Mouse (Mus musculus) heart, embryonic 15.5 days (tissue): ENCODE data around the gene Sort1. TPM values are rescaled to one million over a fixed set of nuclear protein-coding genes. Genes with fewer than 3 reads are reported as not detected.

ENCODE experiments used
- ATAC-seq: fragments of 200-750 bp; cut with Nextera tagmentation; replicated peaks from 2 replicates; pipeline ENCODE4 v1.8.0; 2017; ENCODE audit warnings: low read depth, moderate TSS enrichment; ENCODE audit not compliant: insufficient number of reproducible peaks, insufficient read depth, low FRiP score
- H3K27ac ChIP-seq: fragments of 300-500 bp; sonication (generic); 2 replicates; pipeline ENCODE4 v1.5.1; 2015; ENCODE audit warnings: mild to moderate bottlenecking, inconsistent platforms
- H3K27me3 ChIP-seq: fragments of 300-500 bp; sonication (generic); 2 replicates; pipeline ENCODE4 v1.6.1; 2015; ENCODE audit warnings: inconsistent platforms
- H3K36me3 ChIP-seq: fragments of 300-500 bp; sonication (generic); 2 replicates; pipeline ENCODE4 v1.6.1; 2015; ENCODE audit warnings: mild to moderate bottlenecking, inconsistent platforms
- H3K4me1 ChIP-seq: fragments of 300-500 bp; sonication (generic); replicated peaks from 2 replicates; pipeline ENCODE4 v1.6.1; 2015; ENCODE audit warnings: inconsistent platforms
- H3K4me2 ChIP-seq: fragments of 300-500 bp; sonication (generic); 2 replicates; pipeline ENCODE4 v1.6.1; 2015; ENCODE audit warnings: inconsistent platforms, mild to moderate bottlenecking, moderate library complexity
- H3K4me3 ChIP-seq: fragments of 300-500 bp; sonication (generic); 2 replicates; pipeline ENCODE4 v1.5.1; 2015; ENCODE audit warnings: mild to moderate bottlenecking, inconsistent platforms
- H3K9ac ChIP-seq: fragments of 300-500 bp; sonication (generic); 2 replicates; pipeline ENCODE4 v1.6.1; 2015; ENCODE audit warnings: mild to moderate bottlenecking, inconsistent platforms
- H3K9me3 ChIP-seq: fragments of 300-500 bp; sonication (generic); replicated peaks from 2 replicates; pipeline ENCODE4 v1.6.1; 2016; ENCODE audit warnings: inconsistent platforms
- WGBS: fragments of 180-500 bp; shearing (Covaris S2); methylation state at CpG from one replicate; pipeline ENCODE4 v1.1.7; 2015; ENCODE audit warnings: mixed read lengths; 5-methylcytosine and 5-hydroxymethylcytosine counted together
- polyA plus RNA-seq: library from polyadenylated mRNA; unstranded; fragments of >200 nt; fragmentation: Nextera tagmentation; extraction: Ambion mirVana; gene quantifications from 2 replicates; pipeline ENCODE4 v1.2.1, GENCODE M21; 2015

Gene Sort1
- polyA plus RNA-seq, 1 experiment from 2014 or later = 10.2 TPM

DNA sequence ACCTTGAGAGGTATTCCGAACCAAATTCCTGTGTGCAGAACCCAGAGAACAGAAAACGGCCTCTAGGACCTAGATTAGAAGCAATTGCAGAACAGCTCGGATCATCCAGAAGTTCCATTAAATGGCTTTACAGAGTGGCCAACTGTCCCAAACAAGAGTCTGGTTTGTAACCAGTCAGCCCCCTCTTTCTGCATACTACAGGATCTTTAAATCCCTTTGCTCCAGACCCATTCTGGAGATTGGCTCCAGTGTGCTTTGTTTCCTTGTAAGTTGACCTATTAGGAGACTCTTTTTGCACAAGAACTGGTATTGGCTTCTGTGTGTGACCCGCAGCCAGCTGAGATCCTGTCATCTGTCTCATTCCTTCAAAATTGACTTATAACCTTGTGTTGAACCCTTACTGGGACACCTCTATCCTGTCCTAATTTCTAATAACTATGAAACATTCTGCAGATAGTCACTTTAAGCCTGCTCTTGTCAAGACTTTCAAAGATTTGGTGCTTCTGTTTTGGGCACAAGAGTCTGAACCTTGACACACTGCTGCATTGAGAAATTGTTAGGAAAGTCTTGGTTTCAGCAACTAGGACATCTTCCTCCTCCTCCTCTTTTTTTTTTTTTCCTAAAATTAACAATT lies 1.3 kb downstream of the Sort1 start:
- Histone ChIP-seq H3K4me2 (peak overlapping the region; percentile 93), H3K27me3 (no peaks in the 10 kb centered on the region), H3K9ac (peak overlapping the region; percentile 20; the same call in 1 of the 2 replicates), H3K4me1 (peaks cover 52% of the 10 kb centered on the region), H3K4me3 (peak overlapping the region; percentile 91), H3K27ac (no peak overlapping the region), H3K9me3 (no peaks in the 10 kb centered on the region), H3K36me3 (peaks cover 1% of the 10 kb centered on the region; the same call in 1 of the 2 replicates)
- ATAC-seq = no peak
- WGBS = 54% methylated on average over 4 of the region's 4 CpGs

DNA sequence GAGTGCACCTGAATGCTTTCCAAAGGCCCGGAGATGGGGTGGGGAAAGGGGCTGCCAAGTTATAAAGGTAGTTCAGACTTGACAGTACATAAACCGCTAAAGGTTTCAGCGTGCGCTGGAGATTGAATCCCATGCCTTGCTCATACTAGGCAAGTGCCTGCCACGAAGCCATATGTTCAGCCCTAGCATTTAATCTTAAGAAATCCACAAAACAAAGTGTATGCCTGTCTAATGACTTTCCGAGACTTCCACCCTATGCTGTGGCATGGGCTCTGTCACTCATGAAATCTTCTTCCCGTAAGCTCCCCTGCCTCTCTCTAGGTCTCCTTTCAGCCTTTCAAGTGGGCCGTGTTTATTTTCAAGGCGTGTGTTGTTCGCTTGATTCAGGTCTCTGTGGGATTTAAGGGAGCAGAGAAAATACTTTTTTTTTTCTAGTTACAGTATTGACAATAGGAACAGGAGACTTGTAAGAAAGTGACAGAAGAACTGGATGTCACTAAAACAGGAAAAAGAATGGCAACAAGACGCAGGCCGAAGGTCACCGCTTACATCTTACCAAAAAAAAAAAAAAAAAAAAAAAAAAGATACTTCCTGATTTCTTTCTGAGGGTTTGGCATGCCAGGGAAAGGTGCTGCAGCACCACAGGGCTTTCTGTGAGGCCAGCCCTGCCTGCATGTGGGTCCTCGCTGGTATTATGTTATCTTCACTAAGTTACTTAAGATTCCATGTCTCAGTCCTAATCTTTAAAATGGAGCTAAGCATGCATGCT lies 3.0 kb downstream of the Sort1 start:
- Histone ChIP-seq H3K9me3 (no peaks in the 10 kb centered on the region), H3K9ac (no peak overlapping the region), H3K27me3 (no peaks in the 10 kb centered on the region), H3K4me3 (no peak overlapping the region), H3K36me3 (no peaks in the 10 kb centered on the region), H3K27ac (peak overlapping the region; percentile 24; the same call in 1 of the 2 replicates), H3K4me1 (peaks cover 65% of the 10 kb centered on the region), H3K4me2 (peak overlapping the region; percentile 19; the same call in 1 of the 2 replicates)
- ATAC-seq = no peak
- WGBS = 59% methylated on average over 14 of the region's 14 CpGs

DNA sequence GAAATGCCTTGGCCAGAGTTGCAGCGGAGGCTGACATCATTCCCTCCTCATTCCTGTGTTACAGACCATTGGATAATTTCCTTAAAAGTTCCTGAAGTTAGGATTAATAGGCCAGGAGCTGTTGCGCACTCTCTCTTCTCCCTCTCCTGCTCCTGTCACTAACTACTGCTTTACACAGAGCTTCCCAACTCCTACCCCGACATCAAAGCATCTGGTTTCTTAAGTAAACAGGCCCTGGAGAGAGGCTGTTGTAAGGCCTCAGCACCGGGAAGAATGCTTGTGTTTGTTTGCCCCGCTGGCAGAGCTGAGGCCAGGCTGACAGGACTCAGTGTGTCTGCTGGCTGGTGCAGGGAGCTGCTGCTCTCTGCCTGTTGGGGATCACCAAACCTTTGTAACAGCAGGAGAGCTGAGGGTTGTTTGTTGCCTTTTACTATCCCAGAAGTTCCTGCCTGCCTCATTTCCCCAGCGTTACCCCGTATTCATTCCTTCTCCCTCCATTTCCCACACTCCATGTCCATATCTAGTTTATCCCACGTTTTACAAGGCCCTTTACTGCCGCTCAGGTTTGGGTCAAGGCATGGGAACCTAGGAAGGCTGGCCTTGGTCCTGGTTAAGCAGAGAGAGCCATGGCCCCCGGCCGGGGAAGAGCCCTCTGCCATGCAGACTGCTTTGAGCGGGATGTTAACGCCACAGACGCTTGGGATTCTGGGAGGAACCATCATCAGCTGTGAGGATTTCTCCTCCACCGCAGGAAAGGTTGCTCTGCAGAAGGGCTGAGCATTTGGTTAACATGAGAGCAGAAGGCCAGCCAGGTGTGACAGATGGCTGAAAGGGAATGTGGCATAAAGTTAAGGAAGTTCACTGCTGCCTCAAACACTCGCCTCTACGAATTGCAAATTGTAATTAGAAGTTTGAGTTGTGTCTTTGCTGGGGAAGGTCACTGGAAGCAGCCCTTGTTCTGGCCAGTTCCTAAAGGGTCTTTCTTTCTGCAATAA lies 4.2 kb downstream of the Sort1 start:
- Histone ChIP-seq H3K4me1 (peaks cover 59% of the 10 kb centered on the region), H3K9me3 (no peaks in the 10 kb centered on the region), H3K27ac (peak overlapping the region; percentile 24), H3K27me3 (no peaks in the 10 kb centered on the region), H3K9ac (no peak overlapping the region), H3K4me3 (no peak overlapping the region), H3K36me3 (no peaks in the 10 kb centered on the region), H3K4me2 (peak overlapping the region; percentile 19)
- WGBS = 40% methylated on average over 17 of the region's 17 CpGs
- ATAC-seq = no peak

DNA sequence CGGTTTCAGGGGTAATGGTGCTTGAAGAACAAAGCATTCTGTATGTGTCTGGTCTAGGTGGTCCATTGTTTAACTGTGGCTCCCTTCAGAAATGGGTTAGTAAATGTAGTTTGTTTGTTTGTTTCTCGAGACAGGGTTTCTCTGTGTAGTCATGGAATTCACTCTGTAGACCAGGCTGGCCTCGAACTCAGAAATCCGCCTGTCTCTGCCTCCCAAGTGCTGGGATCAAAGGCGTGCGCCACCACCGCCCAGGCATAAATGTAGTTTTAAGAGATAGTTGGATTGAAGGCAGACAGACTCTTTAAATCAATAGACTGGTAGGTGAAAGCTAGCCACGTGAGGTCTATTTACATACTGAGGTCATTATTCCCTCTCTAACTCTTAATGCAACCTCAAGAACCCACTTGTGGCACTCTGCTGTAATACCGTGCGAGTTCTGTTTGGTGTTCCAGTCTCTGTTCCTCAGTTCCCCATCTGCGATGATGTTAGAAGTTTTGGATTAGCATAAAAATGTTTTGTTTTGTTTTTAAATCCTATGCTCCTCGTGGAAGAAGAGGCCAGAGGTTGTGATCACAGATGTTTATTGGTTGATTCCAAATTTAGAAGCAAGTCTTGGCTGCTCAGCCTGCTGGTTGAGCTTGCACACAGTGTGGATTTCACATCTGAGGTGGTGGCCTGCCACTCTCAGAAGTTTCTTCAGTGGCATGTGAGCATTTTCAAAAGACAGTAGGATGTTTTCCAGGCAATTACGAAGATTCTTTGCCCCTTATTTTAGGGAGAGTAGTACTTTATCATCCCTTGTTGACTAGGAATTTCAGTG lies 5.6 kb downstream of the Sort1 start:
- no peaks in the 10 kb centered on the region for H3K27me3 ChIP-seq
- no peak overlapping the region for H3K4me2 ChIP-seq
- peaks cover 64% of the 10 kb centered on the region for H3K4me1 ChIP-seq
- H3K36me3 ChIP-seq = no peaks in the 10 kb centered on the region
- no peak overlapping the region for H3K9ac ChIP-seq
- H3K27ac ChIP-seq = peak overlapping the region; percentile 1; the same call in 1 of the 2 replicates
- WGBS = 68% methylated on average over 13 of the region's 13 CpGs
- no peak overlapping the region for H3K4me3 ChIP-seq
- no peak for ATAC-seq
- H3K9me3 ChIP-seq = no peaks in the 10 kb centered on the region

DNA sequence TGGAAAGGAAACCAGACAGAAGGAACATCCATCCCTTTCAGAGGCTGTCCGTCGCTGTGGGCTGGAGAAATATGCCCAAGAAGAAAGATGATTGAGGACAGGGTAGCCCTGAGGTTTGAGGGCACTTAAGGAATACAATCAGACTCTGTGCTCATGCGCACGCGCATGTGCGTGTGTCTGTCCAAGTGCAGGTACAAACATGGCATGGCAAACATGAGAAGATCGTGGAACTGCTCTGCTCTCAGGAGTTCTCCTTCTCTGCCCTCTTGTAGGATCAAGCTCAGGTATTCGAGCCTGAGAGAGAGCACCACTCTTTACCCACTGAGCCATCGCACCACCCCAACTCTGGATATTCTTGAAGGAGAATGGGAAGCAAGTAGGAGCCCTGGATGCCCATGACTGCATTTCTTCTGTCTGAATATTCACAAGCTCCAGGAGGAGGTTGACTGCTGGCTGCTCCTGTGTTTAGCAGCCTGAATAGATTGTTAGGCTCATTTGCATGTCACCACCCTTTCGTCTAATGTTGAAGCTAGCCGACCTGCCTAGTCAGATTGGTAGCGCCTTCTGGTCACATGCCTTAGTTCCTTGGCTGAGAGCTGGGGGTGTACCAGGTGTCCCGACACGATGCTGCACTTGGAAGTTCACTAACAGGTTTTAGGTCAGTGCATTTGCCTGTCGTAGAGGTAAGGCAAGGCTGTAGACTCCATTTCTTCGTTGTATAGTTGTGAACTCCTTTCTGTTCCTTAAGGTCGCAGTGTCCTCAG lies 7.3 kb downstream of the Sort1 start:
- ATAC-seq = no peak
- H3K9ac ChIP-seq = no peak overlapping the region
- H3K9me3 ChIP-seq = no peaks in the 10 kb centered on the region
- H3K27me3 ChIP-seq = no peaks in the 10 kb centered on the region
- H3K4me3 ChIP-seq = no peak overlapping the region
- WGBS = 71% methylated on average over 17 of the region's 17 CpGs
- peaks cover 73% of the 10 kb centered on the region for H3K4me1 ChIP-seq
- H3K4me2 ChIP-seq = no peak overlapping the region
- H3K27ac ChIP-seq = no peak overlapping the region
- no peaks in the 10 kb centered on the region for H3K36me3 ChIP-seq

DNA sequence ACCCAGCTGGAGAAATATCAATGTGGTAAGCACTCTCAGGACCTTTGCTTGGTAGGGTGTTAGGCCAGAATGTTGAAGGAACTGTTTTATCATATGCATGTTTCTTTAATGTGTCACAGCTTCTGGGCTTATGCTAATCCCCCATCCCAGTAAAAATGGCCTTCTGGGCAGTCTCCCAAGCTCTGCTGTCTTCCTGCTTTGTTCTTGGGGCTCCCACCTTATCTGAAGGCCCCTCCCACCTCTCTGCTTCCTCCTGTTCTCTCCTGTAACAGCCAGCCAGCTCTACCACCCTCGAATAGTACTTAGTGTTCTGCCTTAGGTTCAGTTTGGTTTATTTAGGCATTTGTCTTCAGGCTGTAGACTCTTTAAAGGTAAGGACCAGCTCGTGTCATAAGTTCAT lies 10.5 kb downstream of the Sort1 start:
- H3K4me3 ChIP-seq = no peak overlapping the region
- peak; percentile 74 for ATAC-seq
- H3K4me1 ChIP-seq = peaks cover 67% of the 10 kb centered on the region
- H3K9ac ChIP-seq = no peak overlapping the region
- H3K27me3 ChIP-seq = no peaks in the 10 kb centered on the region
- H3K36me3 ChIP-seq = no peaks in the 10 kb centered on the region
- 0 out of 2 replicates have a peak overlapping the region, but pooled peaks have one; percentile 30 for H3K4me2 ChIP-seq
- peak overlapping the region; percentile 72 for H3K27ac ChIP-seq
- H3K9me3 ChIP-seq = no peaks in the 10 kb centered on the region
- 12% methylated on average over 2 of the region's 2 CpGs for WGBS

DNA sequence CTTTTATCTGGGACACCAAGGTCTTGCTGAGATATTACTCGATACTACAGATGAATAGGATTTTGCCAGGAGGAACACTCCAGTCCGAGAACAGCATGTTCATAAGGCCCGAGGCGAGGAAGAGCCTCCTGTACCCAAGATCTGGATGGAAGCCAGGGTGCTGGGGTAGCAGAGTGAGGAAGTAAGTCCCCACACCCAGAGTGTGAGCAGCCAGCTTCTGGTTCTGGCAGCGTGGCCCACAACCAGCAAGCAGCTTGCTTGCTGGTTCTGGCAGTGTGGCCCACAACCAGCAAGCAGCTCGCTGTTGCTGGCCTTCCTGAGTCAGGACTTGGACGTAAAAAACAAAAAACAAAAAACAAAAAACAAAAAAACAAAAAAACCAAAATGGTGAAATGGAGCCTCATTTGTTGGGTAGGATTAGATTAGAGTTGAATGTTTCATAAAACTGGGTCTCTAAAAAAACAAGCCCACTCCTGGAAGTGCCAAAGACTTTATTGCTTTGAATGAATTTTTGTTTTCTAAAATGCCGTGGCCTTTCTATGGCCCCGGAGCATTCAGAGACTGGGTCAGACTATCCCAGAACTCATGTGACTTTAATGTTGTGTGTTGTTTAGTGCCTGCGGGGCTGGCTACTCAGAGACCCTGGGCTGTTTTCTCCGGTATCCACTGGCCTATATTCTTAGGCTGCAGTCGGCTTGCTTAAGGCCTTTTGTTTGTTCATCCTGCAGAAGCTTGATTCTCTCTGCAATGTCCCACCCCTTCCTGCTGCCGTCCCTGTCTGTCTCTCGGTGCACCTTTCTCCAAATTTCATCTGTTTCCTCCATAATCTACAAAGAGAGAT lies 11.7 kb downstream of the Sort1 start:
- Histone ChIP-seq H3K4me3 (peak overlapping the region; percentile 29), H3K4me1 (peaks cover 57% of the 10 kb centered on the region), H3K27ac (peak overlapping the region; percentile 72), H3K9ac (no peak overlapping the region), H3K36me3 (no peaks in the 10 kb centered on the region), H3K9me3 (no peaks in the 10 kb centered on the region), H3K4me2 (peak overlapping the region; percentile 59), H3K27me3 (no peaks in the 10 kb centered on the region)
- ATAC-seq = no peak
- WGBS = 27% methylated on average over 14 of the region's 14 CpGs

DNA sequence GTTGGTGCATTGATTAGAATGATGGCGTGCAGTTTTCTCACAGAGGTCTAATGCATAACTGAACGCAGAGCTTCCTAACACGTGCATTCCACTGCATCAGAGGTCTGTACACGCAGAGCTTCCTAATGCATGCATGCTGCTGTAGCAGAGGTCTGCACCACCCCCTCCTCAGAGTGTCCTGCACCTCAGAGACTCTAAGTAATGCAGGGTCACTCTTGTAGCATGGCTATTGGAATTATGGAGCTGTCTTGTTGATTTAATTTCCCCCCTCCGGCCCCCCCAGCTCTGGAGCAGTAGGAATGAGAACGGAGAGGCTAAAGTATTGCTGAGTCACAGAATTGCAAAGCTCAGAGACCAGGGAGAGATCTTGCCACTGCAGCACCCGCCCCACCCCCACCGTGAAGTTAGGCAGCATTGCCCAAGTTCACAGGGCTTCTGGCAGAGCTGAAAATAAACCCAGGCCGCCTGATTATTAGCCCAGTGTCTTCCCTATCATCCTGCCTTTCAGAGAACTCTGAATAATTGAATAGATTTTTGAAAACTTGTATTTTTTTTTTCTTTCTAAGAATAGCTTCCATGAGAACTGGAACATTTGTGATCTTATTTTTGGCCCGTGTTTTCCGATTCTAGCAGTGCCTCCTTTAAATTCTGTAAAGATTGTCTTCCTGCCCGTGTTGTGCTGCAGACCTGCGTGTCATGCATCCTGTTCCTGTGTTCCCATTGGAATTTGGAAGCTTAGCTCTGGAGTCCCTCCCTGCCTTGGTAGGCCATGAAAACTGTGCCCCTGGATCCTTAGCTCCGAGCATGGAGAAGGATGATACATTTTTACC lies 12.6 kb downstream of the Sort1 start:
- Histone ChIP-seq H3K4me3 (peak overlapping the region; percentile 29), H3K4me1 (peaks cover 49% of the 10 kb centered on the region), H3K27ac (peak overlapping the region; percentile 72), H3K36me3 (no peaks in the 10 kb centered on the region), H3K9me3 (no peaks in the 10 kb centered on the region), H3K9ac (no peak overlapping the region), H3K4me2 (peak overlapping the region; percentile 59), H3K27me3 (no peaks in the 10 kb centered on the region)
- peak; percentile 48; the same call in 1 of the 2 replicates for ATAC-seq
- 6% methylated on average over 14 of the region's 14 CpGs for WGBS

DNA sequence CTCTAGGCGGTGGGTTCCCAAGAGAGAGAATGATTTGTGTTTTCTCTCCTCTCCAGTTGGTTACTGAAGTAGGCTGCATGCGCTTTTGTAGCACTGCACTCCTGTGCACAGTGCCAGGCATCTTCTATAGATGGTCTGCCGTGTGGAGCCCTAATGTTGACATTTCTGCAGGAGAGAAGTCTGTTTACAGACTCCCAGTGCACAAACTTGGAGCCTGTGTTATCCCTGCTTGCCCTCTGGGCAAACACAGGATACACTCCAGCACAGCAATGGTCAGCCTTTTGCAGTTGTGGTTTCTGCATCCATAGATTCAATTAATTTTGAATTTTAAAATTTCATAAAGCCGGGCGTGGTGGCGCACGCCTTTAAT lies 13.2 kb downstream of the Sort1 start:
- Histone ChIP-seq H3K4me1 (peaks cover 46% of the 10 kb centered on the region), H3K27ac (peak overlapping the region; percentile 72), H3K4me3 (no peak overlapping the region), H3K27me3 (no peaks in the 10 kb centered on the region), H3K4me2 (peak overlapping the region; percentile 59), H3K9me3 (no peaks in the 10 kb centered on the region), H3K36me3 (no peaks in the 10 kb centered on the region), H3K9ac (no peak overlapping the region)
- no peak for ATAC-seq
- 71% methylated on average over 7 of the region's 7 CpGs for WGBS
